Mouse (Mus musculus) thymus, adult 2 months (tissue): ENCODE measurements around the gene Chd9. TPM values are rescaled to one million over a fixed set of nuclear protein-coding genes. Genes with fewer than 3 reads are reported as not detected.

Source experiments
- DNase-seq: peaks from one replicate; pipeline ENCODE4 v3.0.0; 2021
- H3K27ac ChIP-seq: fragments of 200-500 bp; 2 replicates; pipeline ENCODE4 v1.5.1; 2012; ENCODE audit warnings: low read length, control low read depth; ENCODE audit not compliant: control insufficient read depth, insufficient read depth
- H3K27me3 ChIP-seq: fragments of 200-500 bp; 2 replicates; pipeline ENCODE4 v1.6.1; 2012; ENCODE audit warnings: mild to moderate bottlenecking, low read length, moderate library complexity, mixed read lengths; ENCODE audit not compliant: control insufficient read depth, insufficient read depth
- H3K36me3 ChIP-seq: fragments of 200-500 bp; 2 replicates; pipeline ENCODE4 v1.6.1; 2012; ENCODE audit warnings: mild to moderate bottlenecking, low read length, moderate library complexity; ENCODE audit not compliant: control insufficient read depth, insufficient read depth
- H3K4me1 ChIP-seq: fragments of 200-500 bp; replicated peaks from 2 replicates; pipeline ENCODE4 v1.6.1; 2012; ENCODE audit warnings: low read length; ENCODE audit not compliant: control insufficient read depth, insufficient read depth
- H3K4me3 ChIP-seq: fragments of 200-500 bp; 2 replicates; pipeline ENCODE4 v1.5.1; 2012; ENCODE audit warnings: mild to moderate bottlenecking, low read length, control low read depth, moderate library complexity; ENCODE audit not compliant: control insufficient read depth, insufficient read depth
- CTCF ChIP-seq: fragments of 200-500 bp; IDR thresholded peaks from 2 replicates; pipeline ENCODE4 v1.5.1; 2012; ENCODE audit warnings: mild to moderate bottlenecking, control low read depth, low read length, moderate library complexity, borderline replicate concordance; ENCODE audit not compliant: control insufficient read depth, poor library complexity, insufficient read depth; ENCODE audit errors: extremely low read depth
- POLR2A ChIP-seq: fragments of 200-500 bp; IDR thresholded peaks from 2 replicates; pipeline ENCODE4 v1.6.1; 2012; ENCODE audit warnings: mild to moderate bottlenecking, low read length, control low read depth, moderate library complexity; ENCODE audit not compliant: control insufficient read depth, poor library complexity, insufficient read depth; ENCODE audit errors: extremely low read depth
- WGBS: fragments of 180-500 bp; shearing (Covaris S2); methylation state at CpG from one replicate; pipeline ENCODE4 v1.1.7; 2018; 5-methylcytosine and 5-hydroxymethylcytosine counted together
- polyA plus RNA-seq: library from polyadenylated mRNA; depleted of rRNA; stranded (reverse); fragments of >200 nt; gene quantifications from 2 replicates; pipeline ENCODE4 v1.2.3, GENCODE M21; 2012

Gene Chd9
- polyA plus RNA-seq, 1 experiment, result 127 TPM

GRCm38 (mm10) chr8:91038637-91039036, 210.5 kb downstream of the Chd9 start:
- TF ChIP-seq POLR2A (no peak), CTCF (no peak)
- Histone ChIP-seq H3K36me3 (peaks cover 76% of the 10 kb centered on the region), H3K27me3 (no peaks in the 10 kb centered on the region), H3K4me1 (no peaks in the 10 kb centered on the region), H3K27ac (no peak overlapping the region), H3K4me3 (no peak overlapping the region)
- no peak for DNase-seq
- WGBS, result 93% methylated on average over 1 of the region's 1 CpGs

- no peak overlapping the region for H3K27ac ChIP-seq
- WGBS, result 91% methylated on average over 4 of the region's 4 CpGs
- no peaks in the 10 kb centered on the region for H3K4me1 ChIP-seq
- DNase-seq, result no peak
- H3K4me3 ChIP-seq, result no peak overlapping the region
- no peaks in the 10 kb centered on the region for H3K27me3 ChIP-seq
- peaks cover 49% of the 10 kb centered on the region for H3K36me3 ChIP-seq
- TF ChIP-seq CTCF (no peak), POLR2A (no peak)
Measured at GRCm38 (mm10) chr8:91046370-91046769, 218.2 kb downstream of the Chd9 start.

GRCm38 (mm10) chr8:91051037-91051436, 222.9 kb downstream of the Chd9 start:
- no peak for TF ChIP-seq POLR2A
- no peak for TF ChIP-seq CTCF
- Histone ChIP-seq H3K27me3 (no peaks in the 10 kb centered on the region), H3K27ac (no peak overlapping the region), H3K4me1 (no peaks in the 10 kb centered on the region), H3K4me3 (no peak overlapping the region), H3K36me3 (peaks cover 39% of the 10 kb centered on the region)
- no peak for DNase-seq
- WGBS, result 56% methylated on average over 8 of the region's 8 CpGs

GRCm38 (mm10) chr8:91054418-91054817, 226.3 kb downstream of the Chd9 start:
- H3K4me1 ChIP-seq, result no peaks in the 10 kb centered on the region

GRCm38 (mm10) chr8:91056848-91057247, 228.7 kb downstream of the Chd9 start:
- Histone ChIP-seq H3K36me3 (peaks cover 6% of the 10 kb centered on the region), H3K4me1 (peaks cover 5% of the 10 kb centered on the region; the same call in 1 of the 2 replicates), H3K4me3 (no peak overlapping the region), H3K27me3 (no peaks in the 10 kb centered on the region), H3K27ac (no peak overlapping the region)
- no peak for DNase-seq
- 88% methylated on average over 3 of the region's 3 CpGs for WGBS
- TF ChIP-seq CTCF (no peak), POLR2A (no peak)

More at GRCm38 (mm10) chr8:91054418-91054817, 226.3 kb downstream of the Chd9 start:
- no peak overlapping the region for H3K27ac ChIP-seq
- no peak overlapping the region for H3K4me3 ChIP-seq
- TF ChIP-seq CTCF, result no peak
- TF ChIP-seq POLR2A, result no peak
- H3K27me3 ChIP-seq, result no peaks in the 10 kb centered on the region
- WGBS, result 83% methylated on average over 4 of the region's 4 CpGs
- DNase-seq, result no peak
- H3K36me3 ChIP-seq, result peaks cover 26% of the 10 kb centered on the region

- no peak for TF ChIP-seq CTCF
- no peak for TF ChIP-seq POLR2A
- Histone ChIP-seq H3K4me3 (no peak overlapping the region), H3K4me1 (peaks cover 5% of the 10 kb centered on the region; the same call in 1 of the 2 replicates), H3K27me3 (no peaks in the 10 kb centered on the region), H3K36me3 (no peaks in the 10 kb centered on the region), H3K27ac (no peak overlapping the region)
- no peak for DNase-seq
Measured at GRCm38 (mm10) chr8:91059086-91059578, 231.0 kb downstream of the Chd9 start.
